Mouse (Mus musculus) small intestine, adult 2 months (tissue): Measurements from ENCODE around the gene Plscr2.

Experiments
- CTCF ChIP-seq: fragments of 200-500 bp; IDR thresholded peaks from 2 replicates; pipeline ENCODE4 v1.5.1; 2012; ENCODE audit warnings: low read depth, mild to moderate bottlenecking, control low read depth, inconsistent platforms, low read length, moderate library complexity, mixed read lengths; ENCODE audit not compliant: insufficient replicate concordance, insufficient read length; ENCODE audit errors: extremely low read depth
- POLR2A ChIP-seq: fragments of 200-500 bp; IDR thresholded peaks from 2 replicates; pipeline ENCODE4 v1.6.1; 2012; ENCODE audit warnings: low read depth, mild to moderate bottlenecking, control low read depth, inconsistent platforms, low read length, moderate library complexity

DNA sequence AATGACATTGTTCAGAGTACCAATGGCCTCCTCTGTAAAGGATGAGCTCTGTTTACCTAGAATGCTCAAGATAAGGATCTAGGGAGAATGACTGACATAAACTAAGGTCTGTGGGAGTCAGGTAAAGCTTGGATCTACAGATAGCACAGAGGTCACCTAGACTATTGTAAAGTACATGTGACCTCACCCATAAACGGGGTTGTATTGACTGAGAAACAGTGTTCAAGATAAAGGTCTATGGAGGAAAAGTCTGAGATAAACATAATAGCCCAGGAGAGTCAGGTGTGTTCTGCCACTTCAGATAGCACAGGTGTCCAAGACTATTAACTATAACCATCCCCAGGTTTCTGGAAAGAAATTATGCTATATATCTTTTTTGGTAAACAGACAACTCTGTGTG lies 63.6 kb downstream of the Plscr2 start:
- TF ChIP-seq CTCF (no peak), POLR2A (no peak)
